Mouse (Mus musculus) G1E (cell line): Measurements from ENCODE around the gene App. TPM values are rescaled to one million over a fixed set of nuclear protein-coding genes. Genes with fewer than 3 reads are reported as not detected.

Source experiments
- ATAC-seq: 2 replicates; pipeline ENCODE4 v1.8.0; 2016; ENCODE audit warnings: mild to moderate bottlenecking; ENCODE audit not compliant: insufficient number of reproducible peaks, poor library complexity, low FRiP score, severe bottlenecking; ENCODE audit errors: extremely low read depth
- DNase-seq: peaks from one replicate; pipeline ENCODE4 v3.0.0; 2012; ENCODE audit warnings: low spot score
- H3K27me3 ChIP-seq: 2 replicates; pipeline ENCODE4 v1.6.1; 2012; ENCODE audit warnings: mild to moderate bottlenecking, low read length, inconsistent platforms; ENCODE audit not compliant: insufficient read depth
- H3K36me3 ChIP-seq: replicated peaks from 2 replicates; pipeline ENCODE3; 2012; ENCODE audit warnings: mild to moderate bottlenecking, inconsistent platforms
- H3K4me1 ChIP-seq: 2 replicates; pipeline ENCODE4 v1.6.1; 2012; ENCODE audit warnings: low read depth, low read length, inconsistent platforms, mixed read lengths; ENCODE audit not compliant: insufficient read depth
- H3K4me3 ChIP-seq: 2 replicates; pipeline ENCODE4 v1.5.1; 2012; ENCODE audit warnings: low read depth, mild to moderate bottlenecking, inconsistent platforms, low read length, moderate library complexity, mixed read lengths
- H3K9me3 ChIP-seq: replicated peaks from 2 replicates; pipeline ENCODE4 v1.6.1; 2012; ENCODE audit warnings: inconsistent platforms
- CTCF ChIP-seq: IDR thresholded peaks from 2 replicates; pipeline ENCODE4 v1.5.1; 2012; ENCODE audit warnings: low read depth, low read length, inconsistent platforms, mixed read lengths
- GATA1 ChIP-seq: IDR thresholded peaks from 2 replicates; pipeline ENCODE4 v1.6.1; 2012; ENCODE audit warnings: borderline replicate concordance, low read length, inconsistent platforms, mixed read lengths
- GATA2 ChIP-seq: IDR thresholded peaks from 2 replicates; pipeline ENCODE4 v1.6.1; 2012; ENCODE audit warnings: low read depth, low read length, inconsistent platforms, borderline replicate concordance
- POLR2AphosphoS5 ChIP-seq: IDR thresholded peaks from 2 replicates; pipeline ENCODE4 v1.6.1; 2012; ENCODE audit warnings: low read depth, low read length, inconsistent platforms; ENCODE audit not compliant: insufficient replicate concordance
- TAL1 ChIP-seq: conservative IDR thresholded peaks from 2 replicates; pipeline ENCODE4 v1.6.1; 2012; ENCODE audit warnings: low read depth, low read length, inconsistent platforms, mixed read lengths
- polyA plus RNA-seq: library from polyadenylated mRNA; stranded (reverse); fragments of >175 nt; gene quantifications from 2 replicates; pipeline ENCODE4 v1.2.3, GENCODE M21; 2012
- total RNA-seq, 2 experiments: library from RNA; stranded (forward) in 1 of 2; stranded (reverse) in 1 of 2; fragments of 200-1000 nt in 1 of 2; fragments of >200 nt in 1 of 2; fragmentation: Nextera tagmentation in 1 of 2; gene quantifications; 2 replicates each; pipeline ENCODE4 v1.2.3; 2014 to 2017

Gene App
- total and polyA plus RNA-seq, 3 experiments, result 0.27 TPM; not detected in 2

DNA sequence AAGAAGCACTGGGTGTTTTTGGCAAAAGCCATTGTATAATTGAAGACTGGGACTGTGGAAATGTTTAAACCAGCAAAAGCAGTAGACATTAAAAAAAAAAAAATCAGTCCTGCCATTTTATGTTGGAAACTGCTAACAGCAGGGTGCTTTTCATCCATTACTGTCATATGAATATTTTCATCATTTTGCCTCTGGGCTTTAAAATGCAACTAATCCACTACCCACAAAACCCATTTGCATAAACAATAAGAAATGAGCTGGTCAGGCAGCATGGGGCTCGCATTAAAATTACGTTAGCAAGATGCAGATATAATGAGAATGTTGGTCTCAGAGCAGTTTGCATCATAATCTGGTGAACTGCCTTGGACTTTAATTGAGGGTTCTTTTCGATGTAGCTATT, 242.5 kb downstream of the App start:
- Histone ChIP-seq H3K4me3 (no peak overlapping the region), H3K36me3 (no peaks in the 10 kb centered on the region), H3K27me3 (no peaks in the 10 kb centered on the region), H3K9me3 (0 out of 2 replicates have a peak, but pooled peaks cover 4% of the 10 kb centered on the region), H3K4me1 (no peaks in the 10 kb centered on the region)
- no peak for TF ChIP-seq TAL1
- TF ChIP-seq CTCF, result no peak
- no peak for TF ChIP-seq GATA1
- no peak for TF ChIP-seq POLR2AphosphoS5
- no peak for TF ChIP-seq GATA2
- no peak for DNase-seq
- ATAC-seq, result no peak

DNA sequence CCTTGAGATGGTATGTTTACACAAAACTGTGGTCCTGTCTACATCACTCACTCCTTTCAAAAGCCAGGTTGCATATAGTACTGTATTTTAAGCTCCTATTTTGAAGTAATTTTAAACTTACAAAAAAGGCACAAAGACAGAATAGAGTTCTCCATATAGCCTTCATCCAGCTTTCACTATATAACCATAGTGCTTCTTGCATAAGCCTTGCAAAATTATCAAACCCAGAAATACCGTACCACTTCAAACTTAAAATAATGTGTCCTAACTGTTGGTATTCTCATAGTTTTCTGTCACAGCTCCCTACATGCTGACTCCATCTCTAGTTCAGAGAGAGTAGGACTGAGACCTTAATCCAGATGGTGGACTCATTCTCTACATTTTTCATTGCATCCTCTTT, 245.7 kb downstream of the App start:
- Histone ChIP-seq H3K36me3 (no peaks in the 10 kb centered on the region), H3K27me3 (no peaks in the 10 kb centered on the region), H3K4me3 (no peak overlapping the region), H3K4me1 (no peaks in the 10 kb centered on the region), H3K9me3 (no peaks in the 10 kb centered on the region)
- TF ChIP-seq GATA1 (no peak), CTCF (no peak), GATA2 (no peak), TAL1 (no peak), POLR2AphosphoS5 (no peak)
- DNase-seq (no peak), ATAC-seq (no peak)

DNA sequence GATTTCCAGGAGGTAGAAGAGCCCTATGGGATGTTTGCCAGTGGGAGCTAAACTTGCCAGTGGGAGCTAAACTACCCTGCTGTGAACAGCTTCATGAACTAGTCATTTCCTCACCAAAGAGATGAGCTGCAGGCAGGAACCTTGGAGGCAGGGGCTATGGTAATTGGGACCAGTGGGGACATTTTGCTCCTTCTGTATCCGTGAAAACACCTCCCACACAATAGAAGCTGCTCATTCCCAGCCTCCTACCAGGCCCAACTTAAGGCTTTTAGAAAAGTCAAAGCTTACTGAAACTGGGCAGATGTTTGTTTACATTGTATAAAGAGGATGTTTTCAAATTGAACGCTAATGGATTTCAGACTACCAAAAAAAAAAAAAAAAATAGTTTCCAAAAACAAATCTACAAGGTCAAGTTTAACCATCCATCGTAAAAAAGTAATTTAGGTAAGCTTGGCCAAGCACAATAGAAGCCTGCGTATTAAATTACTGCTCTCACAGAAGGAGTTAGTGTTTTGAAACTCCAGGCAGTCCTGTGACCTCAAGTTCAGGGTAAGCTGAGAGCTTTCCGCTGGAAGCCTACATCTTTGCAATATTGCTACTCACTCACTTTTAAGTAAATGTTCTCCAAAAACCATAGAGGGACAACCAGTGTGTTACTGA, 253.8 kb downstream of the App start:
- Histone ChIP-seq H3K27me3 (no peaks in the 10 kb centered on the region), H3K4me1 (no peaks in the 10 kb centered on the region), H3K4me3 (no peak overlapping the region), H3K36me3 (no peaks in the 10 kb centered on the region), H3K9me3 (0 out of 2 replicates have a peak, but pooled peaks cover 2% of the 10 kb centered on the region)
- TF ChIP-seq POLR2AphosphoS5, result no peak
- no peak for TF ChIP-seq CTCF
- TF ChIP-seq GATA2, result no peak
- TF ChIP-seq TAL1, result no peak
- no peak for TF ChIP-seq GATA1
- ATAC-seq, result no peak
- no peak for DNase-seq

- no peak for ATAC-seq
- Histone ChIP-seq H3K4me3 (no peak overlapping the region), H3K4me1 (no peaks in the 10 kb centered on the region), H3K27me3 (no peaks in the 10 kb centered on the region), H3K36me3 (no peaks in the 10 kb centered on the region), H3K9me3 (0 out of 2 replicates have a peak, but pooled peaks cover 2% of the 10 kb centered on the region)
- TF ChIP-seq GATA1, result no peak
- TF ChIP-seq GATA2, result no peak
- no peak for TF ChIP-seq CTCF
- no peak for DNase-seq
Observed at GRCm38 (mm10) chr16:84919087-84919486, 254.5 kb downstream of the App start.

GRCm38 (mm10) chr16:84916772-84917171, 256.8 kb downstream of the App start:
- TF ChIP-seq GATA1, result no peak
- TF ChIP-seq POLR2AphosphoS5, result no peak
- TF ChIP-seq TAL1, result no peak
- no peaks in the 10 kb centered on the region for H3K36me3 ChIP-seq
- DNase-seq (no peak), ATAC-seq (no peak)
- no peaks in the 10 kb centered on the region for H3K27me3 ChIP-seq
- no peak overlapping the region for H3K4me3 ChIP-seq
- H3K9me3 ChIP-seq, result peaks cover 4% of the 10 kb centered on the region; the same call in 1 of the 2 replicates
- H3K4me1 ChIP-seq, result no peaks in the 10 kb centered on the region

GRCm38 (mm10) chr16:84911477-84912165, 261.9 kb downstream of the App start:
- DNase-seq (no peak), ATAC-seq (no peak)
- peaks cover 2% of the 10 kb centered on the region; the same call in 1 of the 2 replicates for H3K9me3 ChIP-seq
- H3K4me3 ChIP-seq, result no peak overlapping the region
- H3K36me3 ChIP-seq, result no peaks in the 10 kb centered on the region
- no peaks in the 10 kb centered on the region for H3K4me1 ChIP-seq
- H3K27me3 ChIP-seq, result no peaks in the 10 kb centered on the region
- no peak for TF ChIP-seq GATA2
- no peak for TF ChIP-seq TAL1
- no peak for TF ChIP-seq CTCF
- TF ChIP-seq POLR2AphosphoS5, result no peak
- no peak for TF ChIP-seq GATA1
